Mouse (Mus musculus) adrenal gland, postnatal 25 days (tissue): ENCODE results near the gene E2f1. TPM values are rescaled to one million over a fixed set of nuclear protein-coding genes. Genes with fewer than 3 reads are reported as not detected.

Experiments used
- DNase-seq: peaks from one replicate; pipeline ENCODE4 v3.0.0; 2021; ENCODE audit warnings: mixed read lengths
- total RNA-seq: library from RNA; stranded (reverse); gene quantifications from 2 replicates; pipeline ENCODE4 v1.2.3, GENCODE M21; 2021

Gene E2f1
- total RNA-seq, 1 experiment from 2014 or later = 13.2 TPM

DNA sequence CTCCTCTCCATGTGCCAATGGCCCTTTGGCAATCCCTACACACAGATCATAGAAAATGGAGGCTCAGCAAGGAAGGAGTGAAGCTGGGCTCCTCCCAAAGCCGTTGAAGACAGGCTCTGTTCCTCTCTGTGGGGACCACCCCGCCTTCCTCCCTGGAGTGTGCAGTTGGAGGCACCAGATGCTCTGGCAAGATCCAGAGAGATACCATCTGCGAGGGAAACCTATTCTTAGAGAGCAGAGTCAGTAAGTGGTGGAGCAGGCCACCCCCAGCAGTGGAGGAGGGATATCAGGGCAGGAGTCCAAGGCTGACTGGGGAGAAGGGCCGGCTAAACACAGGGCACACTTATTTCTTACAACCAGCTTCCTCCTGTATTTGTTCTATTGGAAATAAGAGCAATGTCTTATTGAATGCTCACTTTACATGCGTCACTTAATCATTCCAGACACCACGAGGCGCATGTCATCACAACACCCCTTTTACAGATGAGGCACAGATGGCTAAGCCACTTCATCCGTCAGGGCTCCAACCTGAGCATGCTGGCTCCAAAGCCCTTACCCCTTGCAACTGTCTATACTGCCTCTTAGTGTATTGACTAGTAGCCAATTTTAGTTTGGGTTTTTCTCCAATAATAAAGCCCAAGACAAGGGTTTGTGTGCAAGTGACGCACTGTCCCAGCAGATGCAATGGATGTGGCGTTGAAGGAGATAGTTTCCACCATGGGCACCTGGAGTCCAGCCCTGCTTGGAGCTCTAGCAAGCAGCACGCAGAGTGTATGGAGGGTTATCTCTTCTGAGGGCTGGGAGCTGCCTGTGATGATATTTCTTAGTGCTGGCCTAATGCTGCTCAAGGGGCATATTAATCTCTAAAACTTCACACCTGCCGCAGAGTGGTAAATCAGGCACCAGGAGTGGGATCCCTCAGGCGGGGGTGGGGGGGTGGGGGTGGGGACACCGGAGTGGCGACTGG is 14.5 kb upstream of the E2f1 start:
- no peak for DNase-seq

DNA sequence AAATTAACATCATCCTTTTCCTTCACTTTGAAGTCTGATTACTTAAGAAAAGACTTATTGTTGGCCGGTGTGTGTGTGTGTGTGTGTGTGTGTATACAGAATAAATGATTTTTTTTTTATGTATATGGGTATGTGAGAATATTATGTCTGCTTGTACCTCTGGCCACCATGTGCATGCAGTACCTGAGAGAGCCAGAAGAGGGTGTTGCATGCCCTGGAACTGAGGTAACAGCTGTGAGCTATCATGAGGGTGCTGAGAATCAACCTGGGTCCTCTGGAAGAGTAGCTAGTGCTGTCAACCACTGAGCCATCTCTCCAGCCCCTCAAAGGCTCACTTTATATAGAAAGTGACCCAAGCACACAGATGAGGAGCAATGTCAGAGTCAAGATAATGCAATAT is 11.7 kb upstream of the E2f1 start:
- no peak for DNase-seq

- DNase-seq = no peak
Observed at GRCm38 (mm10) chr2:154580586-154580985, 10.9 kb upstream of the E2f1 start.

GRCm38 (mm10) chr2:154577744-154578067 is 8.0 kb upstream of the E2f1 start:
- no peak for DNase-seq

- DNase-seq = no peak
Observed at GRCm38 (mm10) chr2:154576876-154577743, 7.4 kb upstream of the E2f1 start.

GRCm38 (mm10) chr2:154574271-154574670 is 4.6 kb upstream of the E2f1 start:
- DNase-seq = no peak

DNA sequence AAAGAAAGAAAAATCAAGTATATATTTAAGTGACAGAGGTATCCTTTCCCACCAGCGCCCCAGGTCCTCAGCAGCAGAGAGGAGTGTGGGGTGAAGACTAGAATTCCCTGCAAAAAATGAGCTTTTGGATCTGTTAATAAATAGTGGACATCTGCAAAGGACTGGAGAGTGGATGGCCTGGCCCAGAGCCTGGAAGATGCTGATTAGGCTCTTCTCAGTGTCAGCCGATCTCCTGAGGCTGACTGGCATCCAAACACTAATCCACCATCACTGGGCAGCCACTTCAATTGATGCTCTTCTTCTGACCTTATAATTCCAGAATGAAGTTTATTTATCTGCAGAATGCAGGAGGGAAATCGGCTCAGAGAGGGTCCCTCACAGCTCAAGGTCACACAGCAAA is 3.3 kb upstream of the E2f1 start:
- no peak for DNase-seq

DNA sequence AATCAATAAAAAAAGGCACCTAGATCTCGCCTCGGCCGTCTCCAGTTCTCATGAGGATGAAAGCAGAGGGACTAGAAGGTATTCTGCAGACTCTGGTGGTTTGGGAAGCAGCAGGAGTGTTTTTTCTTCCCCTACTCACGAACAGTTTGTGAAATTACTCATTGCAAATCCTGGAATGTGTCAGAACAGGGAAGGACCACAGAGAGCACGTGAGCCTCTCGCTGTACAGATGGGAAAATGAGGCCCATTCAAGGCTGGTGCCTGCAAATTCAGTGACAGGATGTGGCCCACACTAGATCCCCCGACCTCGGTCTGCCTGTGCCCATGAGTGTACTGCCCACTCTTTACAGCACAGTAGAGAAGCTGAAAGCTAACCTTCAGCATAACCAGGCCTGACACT is 2.3 kb upstream of the E2f1 start:
- DNase-seq = no peak

GRCm38 (mm10) chr2:154571266-154571665 is 1.6 kb upstream of the E2f1 start:
- DNase-seq = no peak

DNA sequence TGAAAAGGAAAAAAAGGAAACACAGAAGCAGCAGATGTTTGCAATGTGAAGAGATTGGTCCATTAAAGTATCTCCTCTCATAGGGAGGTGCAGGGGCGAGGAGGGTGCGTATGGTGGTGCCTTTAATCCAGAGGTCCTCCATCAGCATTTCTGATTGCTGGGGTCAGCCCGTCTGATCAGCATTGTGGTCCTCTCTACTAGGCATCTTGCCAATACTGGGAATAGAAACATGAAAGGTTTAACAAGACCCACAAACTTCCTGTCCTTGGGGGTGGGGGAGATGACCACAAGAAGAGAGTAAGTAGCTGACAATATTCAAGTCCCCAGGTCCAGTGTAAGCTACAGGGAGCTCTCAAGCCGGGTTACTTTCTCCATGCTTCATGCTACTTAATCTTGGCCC is 974 bp upstream of the E2f1 start:
- DNase-seq = no peak

GRCm38 (mm10) chr2:154569071-154569748 is 482 bp downstream of the E2f1 start:
- peak; percentile 80 for DNase-seq

DNA sequence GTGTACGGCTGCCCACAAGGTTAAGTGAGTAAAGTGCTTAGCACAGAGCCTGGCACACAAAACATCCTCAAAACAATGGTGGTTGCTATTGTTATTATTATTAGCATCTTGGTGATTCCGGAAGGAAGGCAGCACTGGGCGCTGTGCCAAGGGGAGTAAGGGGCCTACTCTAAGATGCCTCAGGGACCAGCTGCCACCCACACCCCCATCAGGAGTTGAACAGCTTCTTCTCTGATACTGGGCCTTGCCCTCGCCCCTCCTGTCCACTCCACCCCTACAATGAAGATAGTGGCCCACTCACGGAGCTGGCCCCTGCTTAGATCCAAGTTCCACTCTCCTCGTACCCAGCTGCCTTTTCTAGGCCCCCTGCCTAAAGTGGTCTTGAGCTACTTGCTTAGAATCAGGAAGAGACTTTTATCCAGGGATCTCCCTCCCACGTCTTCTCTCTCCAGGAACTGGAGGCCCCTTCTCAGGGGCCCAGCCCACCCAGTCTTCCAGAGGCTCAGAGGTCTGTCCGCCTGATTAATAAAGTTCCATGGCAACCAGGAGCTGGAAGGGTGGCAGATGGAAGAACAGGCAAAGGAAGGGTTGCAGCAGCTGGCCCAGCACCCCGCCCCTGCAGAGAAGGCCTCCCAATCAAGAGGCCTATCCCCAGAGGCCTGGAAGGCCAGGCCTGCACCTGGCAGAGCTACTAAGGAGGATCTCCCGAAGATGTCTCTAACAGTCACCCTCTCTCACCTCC is 1.2 kb downstream of the E2f1 start:
- DNase-seq = no peak

DNA sequence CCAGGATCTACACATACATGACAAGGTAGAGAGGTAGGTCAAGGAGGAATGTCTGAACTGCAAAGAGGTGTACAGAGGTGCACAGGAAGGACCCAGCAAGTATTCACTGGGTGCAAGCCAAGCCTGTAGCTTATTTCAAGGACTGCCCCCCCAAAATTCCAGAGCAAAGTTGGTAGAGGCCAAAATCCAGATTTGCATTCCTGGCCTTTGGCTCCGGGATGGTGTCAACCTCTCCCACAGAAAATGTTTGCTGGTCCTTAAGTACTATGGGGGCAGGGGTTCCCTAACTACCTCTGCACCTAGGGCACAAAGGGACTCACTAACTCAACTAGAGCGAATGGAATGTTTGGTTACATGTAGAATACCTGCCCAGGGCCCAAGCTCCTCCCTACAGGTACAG is 1.9 kb downstream of the E2f1 start:
- DNase-seq = no peak

- DNase-seq = no peak
Observed at GRCm38 (mm10) chr2:154566641-154567040, 3.1 kb downstream of the E2f1 start.

DNA sequence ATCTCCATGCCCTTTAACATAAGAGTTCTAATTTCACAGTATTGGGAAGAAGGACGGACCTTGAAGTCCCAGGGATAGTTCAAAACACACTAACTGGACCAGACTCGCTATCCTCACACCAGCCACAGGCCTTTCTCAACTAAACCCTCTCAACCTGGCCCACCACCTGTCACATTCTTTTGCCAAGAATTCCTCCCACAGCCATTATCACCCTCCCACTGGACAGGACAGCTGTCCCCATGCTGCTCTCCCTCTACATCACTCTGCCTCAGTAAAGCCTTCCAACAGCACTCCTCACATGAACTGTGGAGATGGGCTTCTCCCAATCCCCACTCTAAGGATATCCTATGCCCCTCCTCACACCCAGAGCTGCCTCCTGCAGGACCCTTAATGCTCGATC is 4.1 kb downstream of the E2f1 start:
- no peak for DNase-seq

GRCm38 (mm10) chr2:154563612-154564170 is 6.0 kb downstream of the E2f1 start:
- DNase-seq = no peak

GRCm38 (mm10) chr2:154558264-154559039 is 11.2 kb downstream of the E2f1 start, which contains the start of gene Necab3:
Gene Necab3 (minus strand): TSS chr2:154558890.
- peak; percentile 70 for DNase-seq

DNA sequence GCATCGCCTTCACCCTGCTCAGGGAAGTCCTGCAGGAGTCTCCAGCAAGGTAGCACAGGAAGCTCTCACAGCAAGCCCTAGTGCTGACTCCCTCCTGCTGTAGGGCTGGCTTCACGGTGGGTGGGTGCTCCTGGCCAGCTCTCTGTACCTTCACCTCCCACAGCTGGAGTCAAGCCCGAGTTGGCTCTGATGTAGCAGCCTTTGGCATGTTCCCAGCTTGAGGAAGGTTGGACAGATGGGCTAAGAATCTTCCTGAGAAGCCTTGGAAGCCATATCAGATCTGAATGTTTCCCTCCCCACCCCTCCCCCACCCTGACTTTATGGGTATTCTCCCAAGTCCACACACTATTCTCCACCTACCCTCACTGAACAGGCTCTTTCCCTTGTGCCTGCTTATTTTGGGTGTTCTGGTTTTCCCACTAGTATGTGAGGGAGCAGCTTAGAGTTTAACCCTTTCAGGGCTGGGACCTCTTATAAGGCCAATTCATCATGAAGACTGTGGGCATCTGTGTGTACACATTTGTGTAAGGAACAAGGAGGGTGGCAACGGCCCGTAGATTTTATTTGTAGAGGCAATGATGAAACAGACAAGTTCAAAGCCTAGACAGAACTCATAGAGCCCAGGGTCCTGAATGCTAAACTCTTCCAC is 12.4 kb downstream of the E2f1 start:
- no peak for DNase-seq

DNA sequence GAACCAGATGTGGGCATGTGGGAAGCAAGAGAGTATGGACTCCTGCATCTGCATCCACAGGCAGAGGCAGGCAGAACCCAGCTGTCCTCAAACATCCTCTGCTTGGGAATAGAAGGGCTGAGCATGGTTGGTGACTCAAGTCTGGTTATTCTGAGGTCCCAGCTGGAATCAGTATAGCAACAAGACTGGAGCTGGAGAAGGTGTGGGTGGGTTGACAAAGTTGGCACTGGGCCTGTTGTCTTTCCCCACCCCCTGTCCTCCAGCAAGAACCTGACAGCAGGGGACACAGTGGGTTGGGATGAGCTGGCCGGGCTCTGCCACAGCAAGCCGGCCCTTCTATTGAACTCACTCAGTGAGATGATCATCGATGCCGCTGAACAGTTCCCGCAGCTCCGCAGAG is 14.5 kb downstream of the E2f1 start:
- DNase-seq = no peak

DNA sequence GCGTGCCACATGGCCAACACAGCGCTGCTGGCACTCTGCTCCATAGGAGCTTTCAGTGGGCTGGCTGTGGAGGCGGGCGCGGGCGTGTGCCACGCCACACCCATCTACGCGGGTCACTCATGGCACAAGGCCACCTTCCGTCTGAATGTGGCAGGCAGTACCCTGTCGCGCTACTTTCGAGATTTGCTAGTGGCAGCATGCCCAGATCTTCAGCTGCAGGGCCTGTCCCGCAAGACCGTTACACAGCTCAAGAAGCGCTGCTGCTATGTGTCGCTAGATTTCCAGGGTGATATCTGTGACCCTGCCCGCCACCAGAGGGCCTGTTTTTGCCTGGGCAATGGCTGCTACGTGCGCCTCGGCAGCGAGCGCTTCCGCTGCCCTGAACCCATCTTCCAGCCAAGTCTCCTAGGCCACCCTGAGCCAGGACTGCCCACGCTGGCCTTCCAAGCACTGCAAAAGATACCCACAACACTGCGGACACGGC is 17.2 kb downstream of the E2f1 start:
- peak; percentile 75 for DNase-seq
